Mouse (Mus musculus) megakaryocyte-erythroid progenitor cell, adult 5-6 weeks (primary cell): ENCODE measurements around the gene Rps28. TPM values are rescaled to one million over a fixed set of nuclear protein-coding genes. Genes with fewer than 3 reads are reported as not detected.

Experiments used
- ATAC-seq: replicated peaks from 2 replicates; pipeline ENCODE4 v1.8.0; 2016; ENCODE audit warnings: mild to moderate bottlenecking, inconsistent platforms; ENCODE audit not compliant: severe bottlenecking, poor library complexity, low FRiP score, low TSS enrichment
- total RNA-seq, 2 experiments: library from RNA; stranded (forward) in 1 of 2; stranded (reverse) in 1 of 2; fragments of 200-1000, 215-1000 nt in 1 of 2; fragments of >200 nt in 1 of 2; fragmentation: Nextera tagmentation in 1 of 2; gene quantifications; 2 replicates each; pipeline ENCODE4 v1.2.3; 2014 to 2017

The Rps28 gene
- total RNA-seq, 2 experiments from 2014 or later: 3,294 to 3,626 TPM

- ATAC-seq: no peak
These were observed 9.0 kb downstream of the Rps28 start for GRCm38 (mm10) chr17:33815399-33815798.

GRCm38 (mm10) chr17:33812990-33813389, 11.4 kb downstream of the Rps28 start:
- no peak for ATAC-seq

- no peak for ATAC-seq
These were observed 11.9 kb downstream of the Rps28 start for GRCm38 (mm10) chr17:33812475-33812874.

DNA sequence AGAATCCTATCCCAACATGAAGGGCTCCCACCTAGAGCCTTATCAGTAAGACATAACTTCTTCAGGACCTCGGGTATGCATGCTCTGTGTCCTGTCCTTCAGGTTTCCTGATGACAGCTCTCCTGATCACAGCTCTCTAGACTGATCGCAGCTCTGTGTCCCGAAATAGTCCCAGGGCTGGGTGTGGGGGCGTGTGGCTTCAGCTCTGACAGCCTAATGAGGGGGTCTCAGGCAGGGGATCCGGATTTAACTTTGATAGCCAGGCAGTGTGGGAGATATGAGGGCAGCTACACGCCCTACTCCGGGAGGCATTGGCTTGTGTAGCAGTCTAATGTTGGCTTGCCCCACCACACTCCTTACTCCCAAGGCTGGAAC, 13.2 kb downstream of the Rps28 start:
- ATAC-seq: 0 out of 2 replicates have a peak, but pooled peaks have one; percentile 1

DNA sequence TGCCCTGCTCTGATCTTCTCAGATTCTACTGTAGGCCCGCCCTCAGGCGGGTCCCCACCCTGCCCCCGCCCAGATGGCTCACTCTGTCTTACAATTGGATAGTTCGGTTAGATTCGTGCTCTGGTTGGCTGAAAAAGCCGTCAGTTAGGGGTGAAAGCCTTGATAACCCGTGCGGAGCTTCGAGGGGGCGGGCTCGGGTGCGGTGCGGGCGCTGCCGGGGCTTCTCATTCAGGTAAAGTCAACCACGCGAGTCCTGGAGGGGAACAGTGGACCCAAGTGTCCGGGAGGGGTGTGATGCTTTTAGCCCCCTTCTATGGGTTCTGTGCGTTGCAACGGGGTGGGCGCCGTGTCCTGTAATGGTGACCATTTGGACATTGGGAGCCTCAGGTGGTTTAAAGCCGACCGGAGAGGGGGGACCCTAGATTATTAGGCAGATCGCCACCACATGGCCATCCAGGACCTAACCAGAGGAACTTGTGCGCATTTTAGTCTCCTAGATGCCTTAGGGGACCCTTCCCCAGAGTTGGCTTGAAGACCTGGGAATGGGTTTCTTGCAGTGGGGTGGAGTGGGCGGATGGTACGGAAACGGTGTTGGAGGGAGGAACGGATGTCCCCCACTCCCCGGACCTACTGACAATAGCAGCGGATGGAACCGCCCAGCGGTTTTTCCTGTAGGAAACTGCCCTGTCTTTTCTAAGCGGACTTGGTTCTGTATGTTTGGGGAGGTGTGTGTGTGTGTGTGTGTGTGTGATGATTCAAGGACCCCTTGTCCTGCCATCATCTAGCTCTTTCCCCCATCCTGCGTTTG, 13.8 kb downstream of the Rps28 start, which contains the start of gene Kank3:
TSS of gene Kank3 (plus strand) at position 186 of the 808 bp plus-strand sequence.
- peak; percentile 98 for ATAC-seq

DNA sequence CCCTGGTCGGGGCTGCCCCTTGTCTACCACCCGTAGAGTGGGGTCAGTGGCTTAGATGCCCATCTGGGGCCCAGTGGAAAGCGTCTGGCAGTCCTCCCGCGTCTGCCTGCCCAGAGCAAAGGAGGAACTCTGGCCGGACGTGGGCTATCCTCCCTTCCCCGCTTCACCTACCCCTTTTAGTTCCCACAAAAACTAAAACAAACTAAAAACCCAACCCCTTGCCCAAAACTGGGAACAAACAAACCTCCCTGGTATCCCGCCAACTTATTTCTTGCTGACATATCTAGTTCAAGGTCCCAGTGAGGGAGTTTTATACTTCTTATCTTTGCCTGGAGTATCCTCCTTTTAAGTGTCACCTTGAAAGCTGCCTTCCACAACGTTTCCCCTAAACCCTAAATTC, 16.2 kb downstream of the Rps28 start:
- ATAC-seq: no peak

- no peak for ATAC-seq
These were observed 17.0 kb downstream of the Rps28 start for GRCm38 (mm10) chr17:33807181-33807888.

DNA sequence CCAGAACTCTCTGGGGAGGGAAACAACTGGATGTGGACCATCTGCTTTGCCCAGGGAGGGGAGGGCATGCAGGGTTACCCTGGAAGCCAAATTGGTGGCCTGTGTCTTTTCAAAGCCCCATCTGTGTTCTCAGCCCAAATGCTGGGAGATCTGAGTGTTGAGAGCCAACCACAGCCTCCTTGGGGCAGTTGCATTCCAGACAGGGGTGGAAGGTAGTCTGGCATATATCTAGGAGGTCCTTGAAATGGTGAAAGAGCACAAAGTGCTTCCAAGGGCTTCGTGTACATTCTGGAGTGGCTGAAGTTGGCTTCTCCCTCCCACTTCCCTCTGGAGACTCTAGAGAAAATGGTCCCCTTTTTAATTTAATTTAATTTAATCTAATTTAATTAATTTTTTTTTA, 19.6 kb downstream of the Rps28 start:
- ATAC-seq: no peak

- peak; percentile 63; the same call in 1 of the 2 replicates for ATAC-seq
These were observed 20.2 kb downstream of the Rps28 start for GRCm38 (mm10) chr17:33804205-33804604.

DNA sequence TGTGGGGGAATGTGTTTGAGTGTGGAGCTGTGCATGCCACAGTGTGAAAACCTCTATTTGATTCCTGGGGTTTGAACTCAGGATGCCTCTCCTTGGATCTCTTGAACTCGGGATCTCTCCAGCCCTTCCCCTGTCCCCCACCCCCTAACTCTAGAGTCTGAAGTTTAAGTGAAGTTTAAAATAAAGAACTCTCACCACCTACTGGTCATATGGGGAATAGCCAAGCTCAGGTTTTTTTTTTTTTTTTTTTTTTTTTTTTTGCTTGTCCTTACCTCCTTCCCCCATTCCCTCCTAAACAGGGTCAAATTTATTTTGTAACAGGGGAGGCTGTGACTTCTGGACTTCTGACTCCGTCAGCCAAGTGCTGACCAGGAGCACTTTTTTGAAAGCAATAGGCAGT, 22.1 kb downstream of the Rps28 start:
- ATAC-seq: peak; percentile 26; the same call in 1 of the 2 replicates

DNA sequence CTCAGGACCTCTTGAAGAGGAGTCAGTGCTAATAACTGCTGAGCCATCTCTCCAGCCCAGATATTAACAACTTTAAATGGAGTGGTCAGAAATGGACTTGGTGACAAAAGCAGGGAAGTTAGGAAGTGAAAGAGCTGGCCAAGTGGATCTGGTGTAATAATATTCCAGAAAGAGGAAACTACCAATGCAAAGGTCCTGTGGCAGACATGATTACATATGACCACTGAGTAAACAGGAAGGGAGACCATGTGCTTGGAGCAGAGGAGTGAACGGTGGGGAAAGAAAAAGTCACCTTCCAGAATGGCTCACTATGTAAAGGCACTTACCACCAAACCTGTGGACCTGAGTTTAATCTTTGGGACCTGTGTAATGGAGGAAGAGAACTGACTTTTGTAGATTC, 25.1 kb downstream of the Rps28 start:
- ATAC-seq: no peak

DNA sequence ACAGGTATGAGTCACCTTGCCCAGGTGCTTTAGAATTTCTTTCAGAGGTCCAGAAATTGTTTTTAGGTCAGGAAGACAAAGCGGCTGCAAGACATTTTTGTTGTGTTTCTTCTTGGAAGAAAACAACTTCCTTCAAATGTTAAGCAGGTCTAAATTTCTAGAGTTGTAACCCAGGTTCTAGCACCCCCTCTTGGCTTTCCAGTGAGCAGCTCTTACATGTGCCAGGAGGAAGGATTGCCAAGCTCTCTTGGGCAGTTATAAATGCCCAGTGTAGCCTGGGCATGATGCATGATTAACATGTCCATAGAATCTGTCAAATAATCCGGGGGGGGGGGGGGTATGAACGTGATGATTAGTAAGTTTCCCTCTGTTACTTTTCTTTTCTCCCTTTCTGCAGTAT, 26.1 kb downstream of the Rps28 start:
- no peak for ATAC-seq

DNA sequence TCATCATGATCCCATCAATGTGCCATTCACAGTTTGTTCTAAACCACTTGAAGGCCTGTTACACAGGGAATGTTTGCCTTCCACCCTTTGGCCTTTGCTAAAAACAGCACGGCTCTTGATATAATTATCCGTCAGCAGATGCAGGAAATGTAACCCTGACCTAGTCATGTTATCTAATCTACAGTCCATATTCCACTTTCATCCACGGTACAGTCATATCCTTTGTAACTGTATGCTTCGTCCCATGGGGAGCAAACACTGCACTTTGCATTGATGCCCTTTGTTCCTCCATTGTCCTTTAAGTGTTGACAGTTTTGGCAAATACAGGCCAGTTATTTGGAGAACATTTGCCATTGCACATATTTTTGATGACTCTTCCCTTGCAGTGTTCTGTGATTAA, 35.6 kb downstream of the Rps28 start:
- ATAC-seq: no peak

DNA sequence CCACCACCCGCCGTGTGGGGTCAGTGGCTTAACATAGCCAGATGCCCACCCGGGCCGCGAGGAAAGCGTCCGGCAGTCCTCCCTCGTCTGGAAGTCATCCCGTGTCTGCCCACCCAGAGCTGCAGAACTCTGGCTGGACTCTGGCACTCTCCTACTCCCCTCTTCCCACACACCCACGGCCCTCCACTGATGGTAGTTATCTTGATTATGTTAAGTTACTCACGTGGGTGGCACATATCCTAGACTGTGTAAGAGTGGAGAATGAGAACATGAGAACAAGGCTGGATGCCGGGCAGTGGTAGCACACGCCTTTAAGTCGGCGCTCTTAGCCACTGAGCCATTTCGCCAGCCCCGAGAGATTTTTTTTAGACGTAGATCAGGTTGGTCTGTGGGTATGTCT, 38.0 kb downstream of the Rps28 start:
- no peak for ATAC-seq

GRCm38 (mm10) chr17:33784939-33785338, 39.4 kb downstream of the Rps28 start:
- no peak for ATAC-seq

- no peak for ATAC-seq
These were observed 41.0 kb downstream of the Rps28 start for GRCm38 (mm10) chr17:33783408-33783807.

DNA sequence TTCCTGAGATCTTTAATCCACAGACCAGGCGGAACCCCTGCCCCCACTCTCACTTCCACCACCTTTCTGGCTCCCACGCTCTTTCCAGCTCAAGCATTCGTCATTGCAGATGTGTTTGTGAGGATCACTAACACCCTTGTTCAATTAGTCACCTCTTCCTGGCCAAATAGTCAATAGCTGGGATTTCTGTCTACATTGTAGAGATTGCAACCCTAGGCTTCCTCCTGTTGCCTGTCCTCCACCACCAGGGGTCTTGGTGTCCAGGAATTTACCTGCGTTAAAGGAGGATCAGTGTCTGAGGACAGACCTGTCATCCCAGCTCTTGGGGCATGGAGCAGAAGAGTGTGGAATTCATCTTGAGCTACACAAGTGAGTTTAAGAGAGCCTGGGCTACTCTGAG, 42.3 kb downstream of the Rps28 start:
- ATAC-seq: no peak

DNA sequence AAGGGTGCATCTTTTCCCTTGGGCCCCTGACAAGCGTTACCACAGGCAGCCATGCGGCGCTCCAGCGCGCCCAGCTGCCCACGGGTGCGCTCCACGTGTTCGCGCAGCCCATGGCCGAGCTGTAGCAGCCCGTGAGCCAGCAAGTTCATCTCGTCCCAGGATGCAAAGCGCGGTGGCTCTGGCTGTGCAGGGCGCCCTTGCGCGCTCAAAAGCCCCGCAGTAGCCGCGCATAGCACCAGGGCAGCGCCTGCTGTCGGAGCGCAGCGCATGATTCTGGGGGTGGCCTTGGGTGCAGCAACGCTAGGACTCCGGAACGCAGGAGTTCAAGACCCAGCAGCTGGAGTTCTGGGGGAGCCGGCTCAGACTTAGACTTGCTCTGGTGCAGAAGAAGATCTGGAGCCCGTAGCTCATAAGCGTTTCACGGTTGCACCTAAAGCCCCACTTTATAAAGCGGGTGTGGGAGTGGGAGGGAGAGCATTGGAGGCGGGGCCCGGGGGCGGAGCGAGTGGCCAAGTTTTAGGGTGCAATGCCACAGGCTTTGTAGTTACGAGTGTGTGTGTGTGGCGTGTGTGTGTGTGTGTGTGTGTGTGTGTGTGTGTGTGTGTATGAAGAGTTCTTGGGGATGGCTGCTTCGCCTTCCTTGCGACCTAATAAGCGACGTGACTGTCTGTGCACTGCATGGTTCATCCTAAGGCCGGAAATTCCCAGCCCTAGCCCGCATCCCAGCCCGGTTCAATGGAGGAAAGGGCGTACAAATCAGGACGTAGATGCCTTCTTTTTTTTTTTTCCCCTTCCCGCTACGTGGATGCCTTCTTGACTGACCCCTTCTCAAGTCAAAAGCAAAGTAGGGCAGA, 43.0 kb downstream of the Rps28 start, which contains the start of gene Angptl4:
TSS of gene Angptl4 (minus strand) at position 707 of the 854 bp plus-strand sequence.
- ATAC-seq: peak; percentile 92

DNA sequence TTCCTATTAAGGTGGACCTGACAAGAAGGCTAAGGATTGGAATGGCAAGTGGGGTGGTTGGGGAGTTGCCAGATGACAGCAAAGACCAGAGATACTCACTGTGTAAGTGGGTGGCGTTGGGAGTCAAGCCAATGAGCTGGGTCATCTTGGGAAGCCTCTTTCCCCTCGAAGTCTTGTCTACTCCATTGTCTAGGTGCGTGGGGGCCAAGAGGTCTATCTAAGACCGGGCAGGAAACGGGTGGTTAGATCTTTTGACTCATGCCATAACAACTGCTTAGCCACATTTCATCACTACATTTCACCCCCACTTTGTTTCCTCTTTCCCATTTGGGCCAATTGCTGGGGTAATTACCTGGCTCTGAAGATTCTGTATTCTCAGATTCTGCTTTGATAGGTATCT, 43.9 kb downstream of the Rps28 start:
- ATAC-seq: no peak

DNA sequence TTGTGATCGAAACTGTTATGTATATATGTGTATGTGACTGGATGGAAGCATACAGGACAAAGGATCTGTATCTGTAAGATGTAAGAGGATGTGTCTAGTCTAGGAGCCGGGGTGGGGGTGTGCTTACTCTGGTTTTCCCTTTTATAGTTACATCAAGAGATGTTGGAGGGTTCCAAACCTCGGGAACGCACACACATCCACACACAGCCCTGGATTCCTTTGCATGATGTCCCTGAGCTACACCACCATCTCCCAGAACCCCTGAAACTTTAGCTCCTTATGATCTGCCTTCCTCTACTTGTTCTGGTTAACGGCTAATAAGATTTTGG, 44.4 kb downstream of the Rps28 start:
- no peak for ATAC-seq
